Mouse (Mus musculus): Measurements from ENCODE around the gene Ncoa7. TPM values are rescaled to one million over a fixed set of nuclear protein-coding genes. Genes with fewer than 3 reads are reported as not detected.

The Ncoa7 gene
- polyA plus RNA-seq, 1 experiment, result 2.4 TPM

GRCm38 (mm10) chr10:30613039-30613438 is 190.1 kb downstream of the Ncoa7 start:
- H3K27me3 ChIP-seq (ENCODE audit: control insufficient read depth, insufficient read depth, low read length), result no peaks in the 10 kb centered on the region
- no peak overlapping the region for H3K27ac ChIP-seq (ENCODE audit: insufficient read depth, low read depth, low read length)
- 84% methylated on average over 4 of the region's 4 CpGs for WGBS
- no peaks in the 10 kb centered on the region for H3K4me1 ChIP-seq (ENCODE audit: control insufficient read depth, insufficient read depth, insufficient read length, low read length)
- no peak overlapping the region for H3K4me3 ChIP-seq (ENCODE audit: low read depth, low read length)
- peaks cover 23% of the 10 kb centered on the region for H3K36me3 ChIP-seq (ENCODE audit: control insufficient read depth, insufficient read depth, low read length)
- TF ChIP-seq CTCF (IDR thresholded peaks at IDR 0.05; ENCODE audit: extremely low read depth, insufficient read length, insufficient replicate concordance, low read depth, low read length), result no peak
- TF ChIP-seq POLR2A (IDR thresholded peaks at IDR 0.05; ENCODE audit: low read depth, low read length), result no peak

GRCm38 (mm10) chr10:30609614-30610013 is 193.5 kb downstream of the Ncoa7 start:
- Histone ChIP-seq H3K27ac (ENCODE audit: insufficient read depth, low read depth, low read length) (no peak overlapping the region), H3K36me3 (ENCODE audit: control insufficient read depth, insufficient read depth, low read length) (peaks cover 28% of the 10 kb centered on the region), H3K4me1 (ENCODE audit: control insufficient read depth, insufficient read depth, insufficient read length, low read length) (no peaks in the 10 kb centered on the region), H3K27me3 (ENCODE audit: control insufficient read depth, insufficient read depth, low read length) (no peaks in the 10 kb centered on the region), H3K4me3 (ENCODE audit: low read depth, low read length) (no peak overlapping the region)
- TF ChIP-seq POLR2A (IDR thresholded peaks at IDR 0.05; ENCODE audit: low read depth, low read length) (no peak), CTCF (IDR thresholded peaks at IDR 0.05; ENCODE audit: extremely low read depth, insufficient read length, insufficient replicate concordance, low read depth, low read length) (no peak)

- no peak overlapping the region for H3K4me3 ChIP-seq (ENCODE audit: low read depth, low read length)
- WGBS, result 74% methylated on average over 2 of the region's 2 CpGs
- no peak for TF ChIP-seq POLR2A (IDR thresholded peaks at IDR 0.05; ENCODE audit: low read depth, low read length)
- no peak for TF ChIP-seq CTCF (IDR thresholded peaks at IDR 0.05; ENCODE audit: extremely low read depth, insufficient read length, insufficient replicate concordance, low read depth, low read length)
Observed at GRCm38 (mm10) chr10:30608109-30608508, 195.0 kb downstream of the Ncoa7 start.

GRCm38 (mm10) chr10:30600542-30600966 is 202.6 kb downstream of the Ncoa7 start, which contains the start of gene Trmt11:
Gene Trmt11, minus strand, starts transcription at chr10:30600749.
- TF ChIP-seq CTCF (IDR thresholded peaks at IDR 0.05; ENCODE audit: extremely low read depth, insufficient read length, insufficient replicate concordance, low read depth, low read length), result no peak
- peak; percentile 90 for TF ChIP-seq POLR2A (IDR thresholded peaks at IDR 0.05; ENCODE audit: low read depth, low read length)
- Histone ChIP-seq H3K27ac (ENCODE audit: insufficient read depth, low read depth, low read length) (peak within 1 kb of the TSS; percentile 73), H3K36me3 (ENCODE audit: control insufficient read depth, insufficient read depth, low read length) (peaks cover 10% of the 10 kb centered on the region), H3K4me3 (ENCODE audit: low read depth, low read length) (peak within 1 kb of the TSS; percentile 75), H3K4me1 (ENCODE audit: control insufficient read depth, insufficient read depth, insufficient read length, low read length) (peaks cover 4% of the 10 kb centered on the region; the same call in 1 of the 2 replicates), H3K27me3 (ENCODE audit: control insufficient read depth, insufficient read depth, low read length) (no peaks in the 10 kb centered on the region)
- 1% methylated on average over 28 of the region's 28 CpGs for WGBS

More at GRCm38 (mm10) chr10:30608109-30608508, 195.0 kb downstream of the Ncoa7 start:
- H3K36me3 ChIP-seq (ENCODE audit: control insufficient read depth, insufficient read depth, low read length), result peaks cover 23% of the 10 kb centered on the region
- H3K27me3 ChIP-seq (ENCODE audit: control insufficient read depth, insufficient read depth, low read length), result no peaks in the 10 kb centered on the region
- H3K4me1 ChIP-seq (ENCODE audit: control insufficient read depth, insufficient read depth, insufficient read length, low read length), result no peaks in the 10 kb centered on the region
- no peak overlapping the region for H3K27ac ChIP-seq (ENCODE audit: insufficient read depth, low read depth, low read length)

- no peak overlapping the region for H3K27ac ChIP-seq (ENCODE audit: insufficient read depth, low read depth, low read length)
- no peak for TF ChIP-seq CTCF (IDR thresholded peaks at IDR 0.05; ENCODE audit: extremely low read depth, insufficient read length, insufficient replicate concordance, low read depth, low read length)
- no peak for TF ChIP-seq POLR2A (IDR thresholded peaks at IDR 0.05; ENCODE audit: low read depth, low read length)
Observed at GRCm38 (mm10) chr10:30600094-30600534, 203.0 kb downstream of the Ncoa7 start.

GRCm38 (mm10) chr10:30587037-30587436 is 216.1 kb downstream of the Ncoa7 start:
- H3K4me1 ChIP-seq (ENCODE audit: control insufficient read depth, insufficient read depth, insufficient read length, low read length), result no peaks in the 10 kb centered on the region
- H3K4me3 ChIP-seq (ENCODE audit: low read depth, low read length), result no peak overlapping the region
- WGBS, result 75% methylated on average over 5 of the region's 5 CpGs
- H3K36me3 ChIP-seq (ENCODE audit: control insufficient read depth, insufficient read depth, low read length), result peaks cover 21% of the 10 kb centered on the region
- no peaks in the 10 kb centered on the region for H3K27me3 ChIP-seq (ENCODE audit: control insufficient read depth, insufficient read depth, low read length)
- no peak overlapping the region for H3K27ac ChIP-seq (ENCODE audit: insufficient read depth, low read depth, low read length)
- TF ChIP-seq CTCF (IDR thresholded peaks at IDR 0.05; ENCODE audit: extremely low read depth, insufficient read length, insufficient replicate concordance, low read depth, low read length) (no peak), POLR2A (IDR thresholded peaks at IDR 0.05; ENCODE audit: low read depth, low read length) (no peak)

More at GRCm38 (mm10) chr10:30600094-30600534, 203.0 kb downstream of the Ncoa7 start:
- Histone ChIP-seq H3K4me3 (ENCODE audit: low read depth, low read length) (peak overlapping the region; percentile 75), H3K4me1 (ENCODE audit: control insufficient read depth, insufficient read depth, insufficient read length, low read length) (peaks cover 4% of the 10 kb centered on the region; the same call in 1 of the 2 replicates), H3K27me3 (ENCODE audit: control insufficient read depth, insufficient read depth, low read length) (no peaks in the 10 kb centered on the region), H3K36me3 (ENCODE audit: control insufficient read depth, insufficient read depth, low read length) (peaks cover 8% of the 10 kb centered on the region)
- WGBS, result under 1% methylated on average over 26 of the region's 27 CpGs

GRCm38 (mm10) chr10:30585691-30586090 is 217.4 kb downstream of the Ncoa7 start:
- Histone ChIP-seq H3K27me3 (ENCODE audit: control insufficient read depth, insufficient read depth, low read length) (no peaks in the 10 kb centered on the region), H3K36me3 (ENCODE audit: control insufficient read depth, insufficient read depth, low read length) (peaks cover 19% of the 10 kb centered on the region), H3K4me3 (ENCODE audit: low read depth, low read length) (no peak overlapping the region), H3K4me1 (ENCODE audit: control insufficient read depth, insufficient read depth, insufficient read length, low read length) (no peaks in the 10 kb centered on the region), H3K27ac (ENCODE audit: insufficient read depth, low read depth, low read length) (no peak overlapping the region)
- 91% methylated on average over 1 of the region's 1 CpGs for WGBS
- TF ChIP-seq POLR2A (IDR thresholded peaks at IDR 0.05; ENCODE audit: low read depth, low read length) (no peak), CTCF (IDR thresholded peaks at IDR 0.05; ENCODE audit: extremely low read depth, insufficient read length, insufficient replicate concordance, low read depth, low read length) (no peak)

Other genes with a start within 250 kb of the Ncoa7 start
- gene Trmt11, start 202.6 kb downstream of the Ncoa7 start, polyA plus RNA-seq (2012; rRNA removed), result 0.06 and 0.13 TPM in 2 replicates
- gene Hint3, start 173.7 kb downstream of the Ncoa7 start, polyA plus RNA-seq (2012; rRNA removed), result 3.5 TPM in 2 replicates
- 1.5 and 1.6 TPM in 2 replicates for gene Hey2, start 39.5 kb upstream of the Ncoa7 start, polyA plus RNA-seq (2012; rRNA removed)

Measured in small intestine, adult 2 months (tissue).